Mouse (Mus musculus): ENCODE data around the gene Fto.

Fto gene

GRCm38 (mm10) chr8:91516422-91516821 lies 203.1 kb downstream of the Fto start:
- in situ Hi-C loops (cut with MboI, MseI) = no loop called here

GRCm38 (mm10) chr8:91518085-91518484 lies 204.8 kb downstream of the Fto start:
- in situ Hi-C loops (cut with MboI, MseI) = no loop called here

DNA sequence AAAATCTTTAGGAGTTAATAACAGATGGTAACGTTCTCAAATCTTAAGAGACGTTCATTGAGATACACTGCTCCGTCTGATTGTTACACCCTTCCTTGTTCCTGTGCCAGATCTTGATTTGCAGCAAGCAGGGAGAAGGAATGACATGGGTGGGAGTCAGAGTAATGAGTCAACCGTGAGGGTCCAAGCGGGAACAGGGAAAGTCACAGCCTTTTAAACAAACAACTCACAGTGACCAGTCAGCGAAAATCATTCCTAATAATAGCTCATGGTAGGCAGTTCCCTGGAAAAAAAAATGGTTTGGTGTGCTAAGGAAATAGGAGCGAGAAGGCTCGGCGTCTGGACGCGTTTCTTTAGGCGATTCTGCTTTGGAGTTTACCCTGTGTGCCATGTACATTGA lies 208.9 kb downstream of the Fto start:
- in situ Hi-C loops (cut with MboI, MseI) = no loop called here

DNA sequence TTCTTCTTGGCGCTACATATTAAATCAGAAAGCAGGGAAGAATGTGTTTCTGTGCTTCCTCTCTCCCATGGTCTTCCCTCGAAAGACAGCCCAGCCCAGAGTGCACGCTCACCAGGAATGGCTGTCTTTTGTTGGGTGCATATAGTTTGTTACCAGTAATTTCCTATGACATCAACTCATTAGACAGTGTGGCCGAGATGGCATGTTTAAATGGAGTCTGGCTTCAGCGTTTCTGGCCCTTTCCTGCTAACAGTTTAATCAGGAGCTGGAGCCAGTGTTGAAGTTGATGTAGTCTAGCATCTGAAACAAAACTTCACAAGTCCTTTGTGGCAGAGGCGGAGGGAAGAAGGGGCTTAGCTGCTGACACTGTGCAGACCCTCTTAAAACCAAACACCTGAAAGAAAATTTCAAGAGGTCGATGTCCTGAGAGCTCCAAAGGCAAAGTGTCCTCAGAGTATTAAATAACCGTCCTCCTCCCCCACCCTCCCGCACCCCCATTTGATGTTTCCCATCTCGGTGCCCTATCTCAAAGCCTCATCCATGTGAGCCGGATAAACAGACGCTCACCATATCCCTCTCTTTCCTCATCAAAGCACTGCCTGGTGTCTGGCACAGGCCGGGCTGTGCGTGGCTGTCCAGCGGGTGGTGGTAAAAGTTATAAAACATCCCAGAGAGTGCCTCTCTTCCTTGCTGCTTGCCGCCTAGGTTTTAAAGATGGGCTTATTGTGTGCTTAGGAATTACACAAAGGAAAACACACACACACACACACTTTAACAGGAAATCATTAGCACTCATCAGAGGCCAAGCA lies 210.9 kb downstream of the Fto start:
- in situ Hi-C loops (cut with MboI, MseI) = no loop called here

DNA sequence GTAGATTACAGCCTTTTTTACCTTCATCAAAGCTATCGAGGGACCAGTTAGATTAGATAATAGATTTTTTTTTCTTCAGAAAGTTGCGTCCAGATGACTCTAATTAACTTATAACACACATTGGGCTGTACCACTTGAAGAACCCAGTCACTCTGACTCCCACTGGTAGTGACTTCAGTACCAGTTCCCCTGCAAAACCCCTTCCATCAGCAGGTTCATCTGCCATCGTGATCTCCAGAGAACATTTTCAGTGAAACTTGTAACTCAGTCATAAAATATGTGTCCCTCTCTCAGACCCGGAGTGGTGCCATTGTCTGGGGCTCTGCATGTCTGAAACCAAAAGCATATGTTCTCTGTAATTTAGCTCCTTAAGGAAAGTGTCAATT lies 211.5 kb downstream of the Fto start:
- in situ Hi-C loops (cut with MboI, MseI) = loop anchor here in 1 of 2 experiments (5.0 kb wide), 1 partner anchor 842 kb away; no protein-coding TSS in a partner anchor

- in situ Hi-C loops (cut with MboI, MseI) = loop anchor here in 1 of 2 experiments (5.0 kb wide), 1 partner anchor 842 kb away; no protein-coding TSS in a partner anchor
Observed at GRCm38 (mm10) chr8:91525342-91525817, 212.1 kb downstream of the Fto start.

DNA sequence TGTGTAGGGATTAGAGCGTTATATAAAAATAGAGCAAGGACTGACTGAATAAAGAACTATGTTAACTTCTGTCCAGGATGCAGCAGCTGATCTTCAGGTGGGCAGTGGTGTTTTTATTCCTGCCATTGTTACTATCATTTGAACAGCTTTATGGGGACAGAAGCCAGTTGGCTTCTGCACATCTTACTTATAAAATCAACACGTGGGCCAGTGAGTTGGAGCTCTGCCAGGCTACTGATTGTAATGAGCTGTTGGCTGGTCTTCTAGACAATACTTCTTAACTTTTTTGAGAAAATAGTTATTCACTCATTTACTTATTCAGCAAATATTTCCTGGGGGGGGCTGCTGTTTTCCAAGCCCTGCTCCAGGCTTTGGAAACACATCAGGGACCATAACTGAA lies 215.6 kb downstream of the Fto start:
- in situ Hi-C loops (cut with MboI, MseI) = loop anchor here in 1 of 2 experiments (5.0 kb wide), 1 partner anchor 838 kb away; no protein-coding TSS in a partner anchor

- in situ Hi-C loops (cut with MboI, MseI) = loop anchor here (5.0 kb wide), 1 partner anchor 838 kb away; no protein-coding TSS in a partner anchor
Observed at GRCm38 (mm10) chr8:91529699-91530098, 216.4 kb downstream of the Fto start.

DNA sequence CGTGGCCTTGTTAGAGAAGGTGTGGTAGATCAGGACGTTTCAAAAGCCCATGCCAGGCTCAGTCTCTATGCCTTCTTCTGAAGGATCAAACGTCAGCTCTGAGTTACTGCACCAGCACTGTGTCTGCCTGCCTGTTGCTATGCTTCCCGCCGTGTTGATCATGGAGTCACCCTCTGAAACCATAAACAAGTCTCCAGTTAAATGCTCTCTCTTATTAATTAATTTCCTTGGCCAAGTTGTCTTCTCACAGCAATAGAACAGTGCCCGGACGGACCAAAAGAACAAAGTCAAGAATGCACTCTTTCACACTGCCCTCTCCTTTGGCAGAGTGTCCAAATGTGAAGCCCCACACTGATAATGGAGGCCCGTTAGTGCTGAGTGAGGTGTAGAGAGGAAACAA lies 217.3 kb downstream of the Fto start:
- in situ Hi-C loops (cut with MboI, MseI) = loop anchor here in 1 of 2 experiments (5.0 kb wide), 1 partner anchor 837 kb away; no protein-coding TSS in a partner anchor

DNA sequence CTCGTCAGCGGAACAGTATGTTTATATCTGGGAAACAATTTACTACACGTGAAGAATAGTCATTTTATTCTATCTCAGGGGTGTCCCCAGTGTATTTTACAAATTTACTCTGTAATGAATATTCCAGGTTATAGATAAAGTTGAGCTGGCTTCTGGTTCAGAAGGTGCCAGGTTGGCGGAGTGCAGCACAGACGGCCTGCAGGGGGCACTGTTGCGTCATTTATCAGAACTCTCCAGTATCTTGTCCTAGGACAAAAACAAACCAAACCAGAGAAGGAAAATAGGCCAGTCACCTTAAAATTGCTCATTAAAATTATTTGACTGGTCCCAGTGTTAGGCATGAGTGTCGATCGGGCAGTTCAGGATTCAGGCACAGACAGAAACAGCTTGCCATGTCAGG lies 218.6 kb downstream of the Fto start:
- in situ Hi-C loops (cut with MboI, MseI) = loop anchor here in 1 of 2 experiments (5.0 kb wide), 1 partner anchor 835 kb away; no protein-coding TSS in a partner anchor

GRCm38 (mm10) chr8:91532671-91533436 lies 219.5 kb downstream of the Fto start:
- in situ Hi-C loops (cut with MboI, MseI) = loop anchor here in 1 of 2 experiments (5.0 kb wide), 1 partner anchor 834 kb away; no protein-coding TSS in a partner anchor

DNA sequence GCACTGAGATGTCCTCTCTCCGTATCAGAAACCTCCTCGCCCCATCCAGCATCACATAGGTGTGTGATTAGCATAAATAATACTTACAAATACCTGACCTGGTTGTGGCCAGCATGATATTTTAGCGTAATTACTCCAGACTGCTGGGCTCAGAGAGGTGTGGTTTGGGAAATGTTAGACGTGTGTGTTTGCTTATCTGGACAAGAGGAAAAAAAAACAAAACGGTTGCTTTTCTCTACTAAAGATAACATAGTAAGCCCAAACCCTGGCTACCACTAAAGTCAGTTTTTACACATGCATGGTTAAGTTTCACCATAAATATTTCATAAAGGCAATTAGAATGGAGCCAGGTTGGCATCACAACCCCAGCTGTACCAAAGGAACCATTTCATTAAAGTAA lies 221.4 kb downstream of the Fto start:
- in situ Hi-C loops (cut with MboI, MseI) = loop anchor here in 1 of 2 experiments (5.0 kb wide), 1 partner anchor 833 kb away; no protein-coding TSS in a partner anchor

GRCm38 (mm10) chr8:91538109-91538508 lies 224.8 kb downstream of the Fto start:
- in situ Hi-C loops (cut with MboI, MseI) = no loop called here

DNA sequence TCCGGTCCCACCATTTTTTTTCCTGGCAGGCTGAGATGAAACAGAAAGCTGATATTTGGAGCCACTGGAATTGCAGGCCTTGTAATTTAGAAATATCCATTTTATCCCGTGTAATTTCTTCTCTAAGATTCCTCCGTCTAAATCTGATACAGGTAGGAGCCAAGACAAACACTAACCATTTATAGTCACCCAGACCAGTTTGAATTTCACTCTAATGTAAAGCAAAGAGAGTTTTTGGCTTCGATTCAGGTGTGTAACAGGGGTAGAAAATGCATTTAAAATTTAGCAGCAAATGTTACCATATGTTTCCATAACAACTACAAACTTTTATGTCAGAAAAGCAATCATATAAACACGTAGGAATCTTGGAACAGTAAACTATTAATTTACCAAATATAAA lies 225.6 kb downstream of the Fto start:
- in situ Hi-C loops (cut with MboI, MseI) = no loop called here

DNA sequence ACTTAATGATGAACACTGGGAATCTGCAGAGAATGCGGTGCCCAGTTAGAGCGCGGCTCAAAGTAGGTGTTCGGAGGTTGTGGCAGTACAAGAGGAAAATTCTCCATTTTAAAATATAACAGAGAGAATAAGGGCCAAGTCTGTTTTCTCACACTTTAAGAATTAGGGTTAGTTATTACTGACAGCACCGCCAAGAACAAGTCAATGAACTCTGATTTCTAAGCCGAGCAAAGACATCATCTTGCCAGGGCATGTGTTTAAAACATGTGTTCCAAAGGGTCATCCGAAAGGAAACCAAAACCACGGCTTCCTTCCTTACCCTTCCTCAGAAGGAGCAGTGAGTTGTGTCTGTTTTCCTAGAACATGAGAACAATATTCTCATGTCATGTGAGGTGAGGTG lies 226.3 kb downstream of the Fto start:
- in situ Hi-C loops (cut with MboI, MseI) = no loop called here

DNA sequence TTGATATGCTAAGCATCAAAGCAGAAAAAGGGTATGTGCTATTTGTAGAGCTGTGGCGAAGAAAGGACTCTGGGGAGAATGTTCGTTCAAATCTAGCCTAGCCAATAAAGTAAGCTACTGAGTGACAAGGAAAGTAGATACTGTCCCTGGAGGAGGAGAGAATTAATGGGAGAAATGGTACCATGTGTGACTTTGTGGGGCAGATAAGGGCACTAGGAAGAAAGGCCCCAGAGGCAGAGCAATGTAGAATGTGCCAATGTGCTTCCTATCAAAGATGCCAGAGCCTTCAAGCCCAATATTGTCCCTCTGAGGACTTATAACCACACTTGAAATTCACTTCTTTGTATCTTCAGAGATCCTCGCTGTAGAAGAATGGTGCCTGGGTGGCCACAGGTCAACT lies 227.9 kb downstream of the Fto start:
- in situ Hi-C loops (cut with MboI, MseI) = no loop called here

- in situ Hi-C loops (cut with MboI, MseI) = no loop called here
Observed at GRCm38 (mm10) chr8:91545561-91545960, 232.2 kb downstream of the Fto start.

DNA sequence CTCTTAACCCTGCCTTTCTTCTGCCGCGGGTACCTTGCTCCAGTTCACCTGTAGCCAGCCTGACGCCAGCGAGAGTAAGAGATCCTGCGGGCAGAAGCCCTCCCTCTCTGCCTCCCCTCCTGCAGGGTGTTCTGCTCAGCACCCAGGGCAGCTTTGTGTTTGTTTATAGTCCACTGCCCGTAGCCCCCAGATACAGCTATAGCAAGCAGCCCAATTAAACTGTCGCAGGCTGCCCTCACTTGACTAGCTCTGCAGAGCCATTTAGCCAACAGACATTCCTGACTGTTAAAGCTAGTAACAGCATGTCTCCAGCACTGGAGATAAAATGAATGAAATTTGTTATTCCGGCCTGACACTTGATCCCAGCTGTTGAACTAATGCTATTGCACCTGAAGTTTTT lies 233.3 kb downstream of the Fto start:
- in situ Hi-C loops (cut with MboI, MseI) = no loop called here

GRCm38 (mm10) chr8:91550131-91550530 lies 236.8 kb downstream of the Fto start:
- in situ Hi-C loops (cut with MboI, MseI) = no loop called here

DNA sequence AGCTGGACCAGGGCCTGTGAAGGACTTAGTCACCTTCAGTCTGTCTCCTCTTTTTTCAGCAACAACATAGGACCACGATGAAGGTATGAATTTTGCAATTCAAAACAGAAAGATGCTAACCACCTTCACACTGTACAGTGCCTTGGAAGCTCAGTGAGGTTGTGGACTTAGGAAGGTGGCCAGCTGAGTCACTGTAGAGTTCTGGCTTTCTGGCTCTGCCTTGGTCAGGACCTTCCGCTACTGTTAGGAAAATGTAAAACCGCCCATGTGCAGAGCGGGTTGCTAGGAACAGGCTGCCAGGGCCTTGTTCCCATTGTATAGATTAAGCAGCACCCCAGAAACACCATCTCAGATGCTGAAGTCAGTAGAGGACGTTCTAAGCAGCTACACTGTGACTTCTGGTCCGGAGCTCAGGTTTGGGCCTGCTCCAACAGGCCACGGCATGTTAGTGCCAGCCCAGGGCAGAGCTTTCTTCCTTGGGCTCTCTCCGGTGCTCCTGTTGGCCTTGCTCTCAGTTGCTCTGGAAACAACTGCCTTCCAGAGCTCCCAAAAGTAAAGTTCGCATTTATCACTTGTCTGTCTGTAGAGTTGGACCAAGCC lies 237.9 kb downstream of the Fto start:
- in situ Hi-C loops (cut with MboI, MseI) = no loop called here

- in situ Hi-C loops (cut with MboI, MseI) = no loop called here
Observed at GRCm38 (mm10) chr8:91551775-91552538, 238.6 kb downstream of the Fto start.

Data from T-helper 17 cell (primary cell).